Mouse (Mus musculus): ENCODE measurements at regions not wholly inside any gene's neighbourhood (a gene's known extent, or its start where the extent isn't known, plus 50 kb on each side); places are given as distances from the start of the nearest gene placed in this dataset.

DNA sequence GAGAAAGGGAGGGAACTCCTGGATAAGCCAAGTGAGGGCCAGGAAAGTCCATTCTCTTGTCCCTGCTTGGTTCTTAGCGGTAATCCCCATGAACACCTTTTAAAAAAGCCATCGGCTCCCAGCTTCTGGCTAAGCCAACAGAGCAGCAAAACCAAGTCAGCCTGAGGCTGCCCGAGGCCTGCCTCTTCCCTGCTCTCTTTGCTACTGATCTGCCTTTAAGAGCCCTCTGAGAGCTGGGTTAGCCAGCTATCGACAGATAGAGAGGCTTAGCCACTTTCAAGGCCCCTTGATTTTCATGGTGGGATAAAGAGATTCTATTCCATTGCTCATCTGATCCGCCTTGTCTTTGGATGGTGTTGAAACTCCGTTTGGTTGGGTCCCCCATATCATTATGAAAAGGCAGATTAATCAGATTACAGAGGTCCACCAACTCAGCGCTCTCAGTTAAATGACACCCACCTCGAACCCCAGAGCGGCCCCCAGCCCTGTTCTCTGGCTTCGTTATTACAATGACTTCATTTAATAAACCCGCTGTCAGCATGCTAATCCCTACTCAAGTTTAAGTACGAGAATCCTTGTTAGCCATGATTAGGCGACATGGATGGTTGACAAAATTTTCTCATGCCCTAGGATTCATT, 66.1 kb downstream of the Slc4a3 start:
- Histone ChIP-seq H3K4me3 (replicated peaks) (no peak overlapping the region), H3K4me2 (no peak overlapping the region), H3K27me3 (replicated peaks) (no peaks in the 10 kb centered on the region), H3K27ac (no peak overlapping the region), H3K9ac (no peak overlapping the region), H3K9me3 (no peaks in the 10 kb centered on the region), H3K4me1 (no peaks in the 10 kb centered on the region), H3K36me3 (no peaks in the 10 kb centered on the region)
- ATAC-seq (ENCODE audit: insufficient read depth, low FRiP score, low read depth), result no peak
- WGBS, result 77% methylated on average over 13 of the region's 13 CpGs

DNA sequence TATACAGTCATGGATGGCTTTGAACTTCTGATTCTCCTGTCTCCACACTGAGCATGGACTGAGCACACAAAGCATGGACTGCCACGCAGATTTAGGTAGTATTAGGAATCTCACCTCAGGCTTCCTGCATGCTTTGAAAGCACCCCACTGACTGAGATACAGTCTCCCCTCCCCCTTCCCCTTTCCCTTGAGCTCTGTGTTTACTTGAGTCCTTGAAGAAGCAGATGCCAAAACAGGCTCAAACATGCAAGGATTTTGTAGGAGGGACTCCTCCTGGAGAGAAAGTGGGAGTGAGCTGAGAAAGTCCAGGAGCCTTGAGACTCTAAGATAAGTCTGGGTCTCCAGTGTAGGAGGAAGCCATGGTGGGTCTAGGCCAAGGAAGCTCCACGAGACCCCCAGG, 67.1 kb downstream of the Slc4a3 start:
- no peaks in the 10 kb centered on the region for H3K27me3 ChIP-seq (replicated peaks)
- H3K4me1 ChIP-seq, result no peaks in the 10 kb centered on the region
- no peak overlapping the region for H3K9ac ChIP-seq
- H3K36me3 ChIP-seq, result no peaks in the 10 kb centered on the region
- H3K27ac ChIP-seq, result no peak overlapping the region
- no peaks in the 10 kb centered on the region for H3K9me3 ChIP-seq
- H3K4me3 ChIP-seq (replicated peaks), result no peak overlapping the region
- H3K4me2 ChIP-seq, result no peak overlapping the region
- no peak for ATAC-seq (ENCODE audit: insufficient read depth, low FRiP score, low read depth)
- WGBS, result 35% methylated on average over 2 of the region's 2 CpGs

- Histone ChIP-seq H3K4me3 (replicated peaks) (no peak overlapping the region), H3K9me3 (no peaks in the 10 kb centered on the region), H3K27me3 (replicated peaks) (no peaks in the 10 kb centered on the region), H3K4me2 (no peak overlapping the region), H3K36me3 (no peaks in the 10 kb centered on the region), H3K27ac (no peak overlapping the region), H3K9ac (no peak overlapping the region), H3K4me1 (no peaks in the 10 kb centered on the region)
- WGBS, result 86% methylated on average over 2 of the region's 2 CpGs
- no peak for ATAC-seq (ENCODE audit: insufficient read depth, low FRiP score, low read depth)
Observed at GRCm38 (mm10) chr1:75616971-75617370, 70.9 kb downstream of the Slc4a3 start.

DNA sequence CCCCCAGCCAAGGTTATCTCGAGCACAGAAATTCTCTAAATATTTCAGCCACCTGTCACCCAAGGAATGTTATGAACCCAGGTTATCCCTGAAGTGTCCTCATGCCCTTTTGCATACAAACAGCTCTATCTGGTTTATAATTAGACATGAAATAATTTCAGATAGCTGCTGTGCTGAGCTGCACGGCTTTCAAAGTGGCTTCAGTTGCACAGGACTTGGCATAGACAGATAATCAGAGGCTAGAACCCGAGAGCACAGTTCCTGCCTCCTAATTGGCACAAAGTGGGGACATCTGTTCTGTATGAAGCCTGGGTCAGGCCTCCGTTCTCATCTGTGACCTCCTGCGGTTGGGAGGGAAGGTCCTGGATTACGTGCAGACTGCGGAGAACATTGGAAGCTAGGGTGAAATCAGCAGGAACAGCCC, 72.3 kb downstream of the Slc4a3 start:
- Histone ChIP-seq H3K36me3 (no peaks in the 10 kb centered on the region), H3K9ac (no peak overlapping the region), H3K27me3 (replicated peaks) (no peaks in the 10 kb centered on the region), H3K4me1 (no peaks in the 10 kb centered on the region), H3K27ac (no peak overlapping the region), H3K4me3 (replicated peaks) (no peak overlapping the region), H3K9me3 (no peaks in the 10 kb centered on the region), H3K4me2 (no peak overlapping the region)
- ATAC-seq (ENCODE audit: insufficient read depth, low FRiP score, low read depth), result no peak
- 37% methylated on average over 7 of the region's 7 CpGs for WGBS

DNA sequence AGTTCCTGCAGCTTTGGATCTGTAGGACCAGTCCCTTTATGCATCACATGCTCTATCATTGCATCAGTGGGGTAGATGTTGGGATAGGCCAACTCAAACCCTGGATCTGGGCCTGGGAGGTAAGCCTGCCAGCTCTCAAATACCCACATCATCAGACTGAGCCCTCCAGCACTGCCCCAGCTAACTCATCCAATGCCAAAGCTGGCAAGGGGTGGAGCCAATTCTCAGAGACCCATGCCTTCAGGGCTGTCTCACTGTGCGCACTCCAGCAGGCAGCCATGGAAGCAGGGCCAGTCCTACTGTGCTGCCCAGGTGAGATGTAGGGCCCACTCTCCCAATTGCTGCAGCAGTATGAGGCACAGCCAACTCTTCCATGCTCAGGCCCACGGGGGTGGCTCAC, 84.2 kb downstream of the Slc4a3 start:
- 86% methylated on average over 2 of the region's 2 CpGs for WGBS
- ATAC-seq (ENCODE audit: insufficient read depth, low FRiP score, low read depth), result no peak

DNA sequence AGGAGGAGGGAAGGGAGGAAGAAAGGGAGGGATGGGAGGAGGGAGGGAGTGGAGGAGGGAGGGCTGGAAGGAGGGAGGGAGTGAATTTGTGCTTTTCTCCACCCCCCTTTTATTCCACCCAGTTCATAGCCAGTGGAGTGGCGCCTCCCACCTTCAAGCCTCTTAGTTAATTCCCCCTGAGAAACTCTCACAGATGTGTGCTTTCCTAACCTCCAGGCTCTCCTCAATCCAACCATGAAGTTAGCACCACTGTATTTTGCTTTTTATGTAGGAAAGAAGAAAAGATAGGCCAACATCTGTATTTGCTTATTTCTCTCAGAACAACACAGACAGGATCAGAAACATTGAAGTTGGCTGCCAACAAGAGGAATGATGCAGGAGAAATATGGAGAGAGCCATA, 85.7 kb downstream of the Slc4a3 start:
- H3K27ac ChIP-seq, result no peak overlapping the region
- 61% methylated on average over 1 of the region's 1 CpGs for WGBS

More for the DNA sequence above, 84.2 kb downstream of the Slc4a3 start:
- no peak overlapping the region for H3K4me3 ChIP-seq (replicated peaks)
- H3K27me3 ChIP-seq (replicated peaks), result no peaks in the 10 kb centered on the region
- no peak overlapping the region for H3K27ac ChIP-seq
- H3K9ac ChIP-seq, result no peak overlapping the region
- no peaks in the 10 kb centered on the region for H3K36me3 ChIP-seq
- H3K4me2 ChIP-seq, result no peak overlapping the region
- H3K4me1 ChIP-seq, result no peaks in the 10 kb centered on the region
- no peaks in the 10 kb centered on the region for H3K9me3 ChIP-seq

DNA sequence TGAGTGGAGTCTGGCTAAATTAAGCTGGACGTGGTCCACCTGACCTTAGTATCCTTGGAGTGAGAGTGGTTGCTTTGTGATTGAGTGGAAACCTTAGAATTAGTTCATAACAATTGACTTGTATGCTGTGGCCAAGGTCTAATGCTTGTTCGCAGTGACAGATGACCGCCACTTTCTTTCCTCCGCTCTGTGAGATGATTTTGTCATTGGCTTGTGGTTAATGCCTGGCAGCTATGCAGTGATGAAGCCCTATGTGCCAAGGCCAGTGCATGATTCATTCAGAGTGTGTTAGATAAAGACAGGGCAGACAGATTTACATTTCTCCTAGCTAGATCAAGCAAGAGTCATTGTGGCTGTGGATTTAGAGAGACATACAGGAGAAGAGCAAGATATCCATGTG, 89.5 kb downstream of the Slc4a3 start:
- 83% methylated on average over 4 of the region's 4 CpGs for WGBS
- Histone ChIP-seq H3K36me3 (no peaks in the 10 kb centered on the region), H3K27ac (no peak overlapping the region), H3K9ac (no peak overlapping the region), H3K27me3 (replicated peaks) (no peaks in the 10 kb centered on the region), H3K4me2 (no peak overlapping the region), H3K9me3 (no peaks in the 10 kb centered on the region), H3K4me1 (no peaks in the 10 kb centered on the region), H3K4me3 (replicated peaks) (no peak overlapping the region)
- no peak for ATAC-seq (ENCODE audit: insufficient read depth, low FRiP score, low read depth)

More for the DNA sequence above, 85.7 kb downstream of the Slc4a3 start:
- no peaks in the 10 kb centered on the region for H3K4me1 ChIP-seq
- ATAC-seq (ENCODE audit: insufficient read depth, low FRiP score, low read depth), result no peak
- no peaks in the 10 kb centered on the region for H3K36me3 ChIP-seq
- H3K4me2 ChIP-seq, result no peak overlapping the region
- no peak overlapping the region for H3K4me3 ChIP-seq (replicated peaks)
- H3K9ac ChIP-seq, result no peak overlapping the region
- no peaks in the 10 kb centered on the region for H3K27me3 ChIP-seq (replicated peaks)
- H3K9me3 ChIP-seq, result no peaks in the 10 kb centered on the region

- Histone ChIP-seq H3K4me3 (replicated peaks) (no peak overlapping the region), H3K4me2 (no peak overlapping the region), H3K9ac (no peak overlapping the region), H3K27ac (no peak overlapping the region), H3K36me3 (no peaks in the 10 kb centered on the region), H3K27me3 (replicated peaks) (no peaks in the 10 kb centered on the region), H3K4me1 (no peaks in the 10 kb centered on the region), H3K9me3 (no peaks in the 10 kb centered on the region)
- WGBS, result 66% methylated on average over 8 of the region's 8 CpGs
- no peak for ATAC-seq (ENCODE audit: insufficient read depth, low FRiP score, low read depth)
Observed at GRCm38 (mm10) chr1:75639031-75640001, 93.2 kb downstream of the Slc4a3 start.

GRCm38 (mm10) chr1:75642496-75642895, 96.4 kb downstream of the Slc4a3 start:
- H3K4me1 ChIP-seq, result no peaks in the 10 kb centered on the region
- H3K9me3 ChIP-seq, result no peaks in the 10 kb centered on the region
- H3K36me3 ChIP-seq, result no peaks in the 10 kb centered on the region
- no peak overlapping the region for H3K4me2 ChIP-seq
- H3K27ac ChIP-seq, result no peak overlapping the region
- no peak overlapping the region for H3K9ac ChIP-seq
- H3K27me3 ChIP-seq (replicated peaks), result no peaks in the 10 kb centered on the region
- ATAC-seq (ENCODE audit: insufficient read depth, low FRiP score, low read depth), result no peak
- 63% methylated on average over 3 of the region's 3 CpGs for WGBS
- no peak overlapping the region for H3K4me3 ChIP-seq (replicated peaks)

DNA sequence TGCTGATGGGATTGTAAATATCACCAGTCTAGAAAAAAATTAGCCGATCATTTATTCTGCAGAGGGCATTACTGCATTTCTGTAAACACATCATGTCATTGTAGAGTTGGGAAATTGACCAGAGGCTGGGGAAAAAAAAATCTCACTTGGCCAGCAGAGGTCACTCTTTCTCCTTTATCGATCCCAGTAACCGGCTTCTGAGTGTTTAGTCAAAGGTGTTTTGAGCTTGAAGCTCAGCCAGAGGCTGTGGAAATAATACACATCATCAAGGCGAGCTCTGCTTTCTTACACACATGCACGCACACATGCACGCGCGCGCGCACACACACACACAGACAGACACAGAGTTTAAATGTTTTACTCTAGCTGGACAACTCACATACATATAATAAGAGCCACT, 106.5 kb downstream of the Slc4a3 start:
- Histone ChIP-seq H3K9ac (no peak overlapping the region), H3K9me3 (no peaks in the 10 kb centered on the region), H3K27me3 (replicated peaks) (no peaks in the 10 kb centered on the region), H3K4me2 (no peak overlapping the region), H3K36me3 (no peaks in the 10 kb centered on the region), H3K4me1 (no peaks in the 10 kb centered on the region), H3K4me3 (replicated peaks) (no peak overlapping the region), H3K27ac (no peak overlapping the region)
- WGBS, result 15% methylated on average over 10 of the region's 10 CpGs
- ATAC-seq (ENCODE audit: insufficient read depth, low FRiP score, low read depth), result no peak; the same call in 1 of the 2 replicates

DNA sequence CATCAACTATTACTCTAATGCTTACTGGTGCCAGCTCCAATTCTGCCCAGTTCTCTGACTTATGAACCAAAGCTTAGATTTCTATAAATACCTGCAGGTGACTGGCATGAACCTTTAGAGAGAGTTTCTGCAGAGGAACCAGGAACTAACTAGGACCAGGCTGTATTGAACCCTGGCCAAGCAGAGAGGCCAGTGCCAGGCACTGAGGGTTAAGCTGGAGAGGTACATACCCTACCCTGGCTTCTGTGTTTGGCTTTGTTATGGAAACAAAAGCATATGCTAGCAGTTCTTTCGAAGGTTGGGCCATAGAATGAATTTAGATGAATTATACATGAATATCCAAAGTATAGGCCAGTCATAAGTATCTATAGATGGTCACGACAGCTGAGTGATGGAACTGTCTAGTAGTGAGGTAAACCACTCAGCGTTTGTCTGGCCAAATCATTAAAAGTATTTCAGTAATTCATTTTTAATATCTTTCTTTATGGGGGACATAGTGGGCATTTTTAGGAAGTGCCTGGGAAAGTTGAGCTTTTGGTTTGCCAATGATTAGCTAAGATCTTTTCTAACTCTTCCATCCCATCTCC, 107.0 kb downstream of the Slc4a3 start:
- Histone ChIP-seq H3K9ac (no peak overlapping the region), H3K36me3 (no peaks in the 10 kb centered on the region), H3K4me1 (no peaks in the 10 kb centered on the region), H3K27me3 (replicated peaks) (no peaks in the 10 kb centered on the region), H3K4me2 (no peak overlapping the region), H3K4me3 (replicated peaks) (no peak overlapping the region), H3K9me3 (no peaks in the 10 kb centered on the region), H3K27ac (no peak overlapping the region)
- ATAC-seq (ENCODE audit: insufficient read depth, low FRiP score, low read depth), result no peak
- 57% methylated on average over 3 of the region's 3 CpGs for WGBS

DNA sequence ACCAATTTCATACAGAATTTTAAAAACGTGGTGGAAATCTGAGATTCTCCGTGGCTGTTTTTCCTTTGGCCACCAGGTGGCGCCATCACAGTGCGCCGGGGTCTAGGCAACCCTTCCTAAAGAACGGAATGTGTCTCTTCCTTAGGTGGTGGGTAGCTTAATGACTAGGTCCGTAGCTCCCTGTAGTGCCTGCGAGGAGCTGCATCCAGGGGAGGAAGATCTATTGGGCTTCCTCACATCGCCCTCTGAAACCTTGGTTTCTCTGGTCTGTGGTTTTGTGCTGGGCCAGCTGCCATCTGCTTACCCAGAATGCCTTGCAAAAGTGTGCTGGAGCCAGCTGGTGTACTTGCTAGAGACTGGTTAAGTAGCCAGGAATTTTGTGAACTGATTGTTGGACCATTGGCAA, 107.6 kb downstream of the Slc4a3 start:
- Histone ChIP-seq H3K4me2 (peak overlapping the region; percentile 41; the same call in 1 of the 2 replicates), H3K4me3 (replicated peaks) (no peak overlapping the region), H3K9ac (no peak overlapping the region), H3K27me3 (replicated peaks) (no peaks in the 10 kb centered on the region), H3K9me3 (no peaks in the 10 kb centered on the region), H3K36me3 (no peaks in the 10 kb centered on the region), H3K27ac (no peak overlapping the region), H3K4me1 (no peaks in the 10 kb centered on the region)
- 4% methylated on average over 9 of the region's 9 CpGs for WGBS
- ATAC-seq (ENCODE audit: insufficient read depth, low FRiP score, low read depth), result no peak

Data from stomach, embryonic 15.5 days (tissue).